8 mouse cellular contexts compared by ENCODE assay signal in genomic region chr4:137992890-137993289, GRCm38 (mm10). TPM values are rescaled to one million over a fixed set of nuclear protein-coding genes. Genes with fewer than 3 reads are reported as not detected.
DNase-seq lines count a peak whose midpoint lies in the region; ATAC-seq and TF ChIP-seq lines count a peak whose summit lies in the region.

Eif4g3 (plus strand) TSS chr4:137993022.

- peak within 1 kb of the TSS; percentile 77 for H3K4me2 ChIP-seq in hindbrain, postnatal 0 days (ENCODE audit: low read depth, low read length)

- TF ChIP-seq POLR2A in kidney, adult 2 months (IDR thresholded peaks at IDR 0.05; ENCODE audit: low read depth, low read length): no peak

- peak within 1 kb of the TSS; percentile 99 for H3K9ac ChIP-seq in hindbrain, postnatal 0 days (replicated peaks; ENCODE audit: low read length)

- no peak for TF ChIP-seq CTCF in kidney, adult 2 months (conservative IDR thresholded peaks at IDR 0.05; ENCODE audit: insufficient read depth, insufficient read length, low read depth, low read length)
- no peak for TF ChIP-seq CTCF in gastrocnemius, adult 2 months (IDR thresholded peaks at IDR 0.05)
- no peak for TF ChIP-seq CTCF in hindbrain, postnatal 0 days (IDR thresholded peaks at IDR 0.05; ENCODE audit: low read depth)

- no peak for DNase-seq in kidney, adult 2 months
- DNase-seq in kidney, adult 8-10 months: no peak
- no peak for DNase-seq in adrenal gland, postnatal 10 days
- no peak for DNase-seq in gastrocnemius, adult 2 months
- DNase-seq in hindbrain, postnatal 0 days (ENCODE audit: low spot score): no peak
- DNase-seq in thymus, postnatal 36 days: no peak
- DNase-seq in MN1 (ENCODE audit: low spot score): no peak

- no peaks in the 10 kb centered on the region for H3K27me3 ChIP-seq in kidney, adult 2 months (replicated peaks; ENCODE audit: control insufficient read depth, insufficient read depth, low read length)
- no peaks in the 10 kb centered on the region for H3K27me3 ChIP-seq in hindbrain, postnatal 0 days (ENCODE audit: insufficient read depth, low read length)

- H3K4me3 ChIP-seq in kidney, adult 2 months (ENCODE audit: insufficient read depth, low read depth, low read length): peak within 1 kb of the TSS; percentile 85
- H3K4me3 ChIP-seq in gastrocnemius, adult 2 months: peak within 1 kb of the TSS; percentile 93
- peak within 1 kb of the TSS; percentile 94 for H3K4me3 ChIP-seq in hindbrain, postnatal 0 days (ENCODE audit: low read length)

- H3K4me1 ChIP-seq in kidney, adult 2 months (ENCODE audit: control insufficient read depth, insufficient read depth, low read length): peaks cover 19% of the 10 kb centered on the region; the same call in 1 of the 2 replicates
- peaks cover 19% of the 10 kb centered on the region for H3K4me1 ChIP-seq in hindbrain, postnatal 0 days (ENCODE audit: insufficient read depth, low read length)

- H3K9me3 ChIP-seq in hindbrain, postnatal 0 days (ENCODE audit: low read length): no peaks in the 10 kb centered on the region

- peak; percentile 65; the same call in 1 of the 2 replicates for ATAC-seq in hindbrain, postnatal 0 days
- ATAC-seq in megakaryocyte, adult 5-6 weeks (ENCODE audit: poor library complexity, severe bottlenecking): peak; percentile 63

- no peaks in the 10 kb centered on the region for H3K36me3 ChIP-seq in kidney, adult 2 months (ENCODE audit: control insufficient read depth, insufficient read depth, low read length)
- H3K36me3 ChIP-seq in hindbrain, postnatal 0 days (ENCODE audit: insufficient read depth, low read length): no peaks in the 10 kb centered on the region

- H3K27ac ChIP-seq in kidney, adult 2 months (ENCODE audit: insufficient read depth, low read depth, low read length): peak within 1 kb of the TSS; percentile 79
- peak within 1 kb of the TSS; percentile 97 for H3K27ac ChIP-seq in gastrocnemius, adult 2 months
- H3K27ac ChIP-seq in hindbrain, postnatal 0 days: peak within 1 kb of the TSS; percentile 96

- WGBS in kidney, adult 2 months: 3% methylated on average over 39 of the region's 39 CpGs
- 2% methylated on average over 39 of the region's 39 CpGs for WGBS in hindbrain, postnatal 0 days

- intact Hi-C loops in gastrocnemius, adult 2 months (cut with DNase I): no loop called here

RNA-seq across cellular contexts. Expression of gene Eif4g3, which starts in this region (rescaled TPM):
- polyA plus RNA-seq in kidney, adult 2 months (2012; rRNA removed): 53.5 and 54.0 TPM in 2 replicates
- 10 to 100 TPM; 72.1 to 93.7 TPM for total RNA-seq in adrenal gland, postnatal 10 days (2021)
- total RNA-seq in gastrocnemius, adult 2 months (2021): 100 to 1,000 TPM; 108 to 145 TPM
- total RNA-seq in hindbrain, postnatal 0 days (2014; rRNA removed): 51.1 and 55.9 TPM in 2 replicates
- 32.3 and 36.5 TPM in 2 replicates for polyA plus RNA-seq in hindbrain, postnatal 0 days (2015; fragmentation: Nextera tagmentation; extraction: Ambion mirVana)
- 65.6 and 77.6 TPM in 2 replicates for total RNA-seq in megakaryocyte, adult 5-6 weeks (2015)
- 47.6 and 64.3 TPM in 2 replicates for total RNA-seq in megakaryocyte, adult 5-6 weeks (2017)
